22 mouse cellular contexts compared by ENCODE assay signal in the genomic region with DNA sequence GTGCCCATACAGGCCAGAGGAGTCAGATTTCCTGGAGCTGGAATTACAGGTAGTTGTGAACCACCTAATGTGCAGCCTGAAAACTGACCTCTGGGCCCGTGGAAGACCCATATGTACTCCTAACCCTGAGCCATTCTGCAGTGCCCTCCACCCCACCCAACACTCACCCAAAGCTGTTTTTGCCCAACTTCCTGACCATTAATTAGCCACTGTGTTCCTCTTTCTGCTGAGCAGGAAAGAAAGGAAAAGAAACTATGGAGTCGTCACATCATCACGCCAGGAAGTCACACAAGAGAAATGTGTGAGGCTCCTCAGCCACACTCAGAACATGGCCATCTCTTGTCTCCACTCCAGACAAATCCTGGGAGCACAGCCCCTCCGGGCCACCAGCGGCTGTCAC. TPM values are rescaled to one million over a fixed set of nuclear protein-coding genes. Genes with fewer than 3 reads are reported as not detected.
DNase-seq lines count a peak whose midpoint lies in the region; ATAC-seq lines count a peak whose summit lies in the region.
"Had no signal": no experiment of that assay in that cellular context is flagged by ENCODE, and none has a peak within 500 bp of the region (broad histone marks: within the 10 kb centered on the region; RNA-seq: fewer than 3 reads in every experiment).

No protein-coding gene starts in this region.

- no peak overlapping the region for H3K4me2 ChIP-seq in intestine, embryonic 15.5 days (replicated peaks)
- H3K4me2 ChIP-seq in intestine, embryonic 16.5 days (ENCODE audit: low read depth, low read length) = no peak overlapping the region
- H3K4me2 ChIP-seq: embryonic facial prominence, embryonic 15.5 days; hindbrain, embryonic 13.5 days; liver, embryonic 13.5 days; neural tube, embryonic 12.5 days had no signal

- no peak for ATAC-seq in intestine, embryonic 15.5 days
- no peak for ATAC-seq in intestine, embryonic 16.5 days
- ATAC-seq in megakaryocyte progenitor cell, adult 5-6 weeks (replicated peaks; ENCODE audit: poor library complexity) = peak; percentile 85

- no peaks in the 10 kb centered on the region for H3K9me3 ChIP-seq in intestine, embryonic 15.5 days
- no peaks in the 10 kb centered on the region for H3K9me3 ChIP-seq in intestine, embryonic 16.5 days (ENCODE audit: control insufficient read depth, low read length)
- H3K9me3 ChIP-seq: embryonic facial prominence, embryonic 15.5 days; heart, embryonic 12.5 days; hindbrain, embryonic 13.5 days; liver, embryonic 13.5 days; neural tube, embryonic 12.5 days had no signal

- H3K36me3 ChIP-seq in intestine, embryonic 15.5 days = no peaks in the 10 kb centered on the region
- H3K36me3 ChIP-seq in intestine, embryonic 16.5 days (ENCODE audit: control insufficient read depth, insufficient read depth, low read length) = no peaks in the 10 kb centered on the region
- H3K36me3 ChIP-seq: embryonic facial prominence, embryonic 15.5 days; heart, embryonic 12.5 days; hindbrain, embryonic 13.5 days; liver, embryonic 13.5 days; neural tube, embryonic 12.5 days had no signal

- no peak overlapping the region for H3K9ac ChIP-seq in intestine, embryonic 15.5 days
- no peak overlapping the region for H3K9ac ChIP-seq in intestine, embryonic 16.5 days (ENCODE audit: low read depth, low read length)
- H3K9ac ChIP-seq: embryonic facial prominence, embryonic 15.5 days; heart, embryonic 12.5 days; hindbrain, embryonic 13.5 days; liver, embryonic 13.5 days; neural tube, embryonic 12.5 days had no signal

- DNase-seq in cerebellum, adult 11-12 months = peak; percentile 16
- no peak for DNase-seq in cerebellum, postnatal 10 days
- peak; percentile 42 for DNase-seq in Muller cell, postnatal 12 days (ENCODE audit: inconsistent ontology term)
- no peak for DNase-seq in frontal cortex, postnatal 36 days (ENCODE audit: low spot score in 2 of 2)
- DNase-seq: adrenal gland, postnatal 36 days; cerebellum, postnatal 36 days; heart, adult 18-20 months; kidney, postnatal 36 days; liver, embryonic 13.5 days; lung, adult 2 months; lung, postnatal 36 days; right cerebral cortex, postnatal 25 days; spleen, adult 18-20 months; thymus, adult 2 months; thymus, postnatal 4 days had no signal

- H3K4me1 ChIP-seq in intestine, embryonic 15.5 days (replicated peaks) = peaks cover 7% of the 10 kb centered on the region; the same call in 1 of the 2 replicates
- no peaks in the 10 kb centered on the region; the same call in 1 of the 2 replicates for H3K4me1 ChIP-seq in intestine, embryonic 16.5 days (ENCODE audit: control insufficient read depth, insufficient read depth, low read length)
- H3K4me1 ChIP-seq: embryonic facial prominence, embryonic 15.5 days had no signal

- no peak overlapping the region for H3K4me3 ChIP-seq in intestine, embryonic 15.5 days (replicated peaks)
- no peak overlapping the region for H3K4me3 ChIP-seq in intestine, embryonic 16.5 days (ENCODE audit: low read length)
- H3K4me3 ChIP-seq: embryonic facial prominence, embryonic 15.5 days; heart, embryonic 12.5 days; hindbrain, embryonic 13.5 days; liver, embryonic 13.5 days; neural tube, embryonic 12.5 days had no signal

- 0 out of 2 replicates have a peak overlapping the region, but pooled peaks have one; percentile 22 for H3K27ac ChIP-seq in intestine, embryonic 15.5 days
- H3K27ac ChIP-seq in intestine, embryonic 16.5 days (ENCODE audit: low read length) = no peak overlapping the region
- H3K27ac ChIP-seq: embryonic facial prominence, embryonic 15.5 days; liver, embryonic 13.5 days; neural tube, embryonic 12.5 days had no signal

- H3K27me3 ChIP-seq in intestine, embryonic 15.5 days (replicated peaks) = no peaks in the 10 kb centered on the region
- H3K27me3 ChIP-seq in intestine, embryonic 16.5 days (replicated peaks; ENCODE audit: control insufficient read depth, insufficient read depth, low read length) = no peaks in the 10 kb centered on the region
- H3K27me3 ChIP-seq: embryonic facial prominence, embryonic 15.5 days; hindbrain, embryonic 13.5 days; liver, embryonic 13.5 days; neural tube, embryonic 12.5 days had no signal

- WGBS in intestine, embryonic 15.5 days = 49% methylated on average over 5 of the region's 5 CpGs
- 60% methylated on average over 5 of the region's 5 CpGs for WGBS in intestine, embryonic 16.5 days

RNA-seq across cellular contexts. Expression of a gene that starts 52.1 kb away (rescaled TPM):
- polyA plus RNA-seq in intestine, embryonic 15.5 days (2015; fragmentation: Nextera tagmentation; extraction: Ambion mirVana) = 12.9 and 15.9 TPM in 2 replicates
- 14.4 and 15.9 TPM in 2 replicates for polyA plus RNA-seq in intestine, embryonic 16.5 days (2015; fragmentation: Nextera tagmentation; extraction: Ambion mirVana)
- total RNA-seq in megakaryocyte progenitor cell, adult 5-6 weeks (2015) = 3.2 and 4.6 TPM in 2 replicates
- total RNA-seq in megakaryocyte progenitor cell, adult 5-6 weeks (2017) = 4.9 and 6.7 TPM in 2 replicates

Comparison
In these comparisons a context has a peak if more than half of its experiments do, and no peak if none do; other contexts are left out.
1. DNase-seq: peak in cerebellum, adult 11-12 months (single experiment) and Muller cell, postnatal 12 days (single experiment); none in cerebellum, postnatal 10 days (0 of 2) and frontal cortex, postnatal 36 days (0 of 2).